Mouse (Mus musculus): Measurements from ENCODE around the gene Lamb3.
A peak's percentile ranks its signal among the peaks of the same experiment; 100 is the strongest.
"Not testable (repeated sequence)": the region's sequence is repeated elsewhere in the genome, so short reads cannot be mapped to it uniquely, and the experiment has no call there.

Gene Lamb3

GRCm38 (mm10) chr1:193251386-193251785, 43.9 kb downstream of the Lamb3 start:
- DNase-seq = no peak

GRCm38 (mm10) chr1:193252616-193253015, 45.1 kb downstream of the Lamb3 start:
- DNase-seq = no peak

- not testable (repeated sequence) for DNase-seq
Observed at GRCm38 (mm10) chr1:193253895-193254294, 46.4 kb downstream of the Lamb3 start.

GRCm38 (mm10) chr1:193255032-193255431, 47.5 kb downstream of the Lamb3 start:
- no peak for DNase-seq

GRCm38 (mm10) chr1:193255488-193256288, 48.2 kb downstream of the Lamb3 start:
- peak; percentile 52 to 84 for DNase-seq

GRCm38 (mm10) chr1:193256289-193256577, 48.7 kb downstream of the Lamb3 start:
- no peak for DNase-seq

GRCm38 (mm10) chr1:193256621-193257098, 49.2 kb downstream of the Lamb3 start:
- peak; percentile 19 to 35 for DNase-seq

- DNase-seq = no peak
Observed at GRCm38 (mm10) chr1:193259559-193259958, 52.1 kb downstream of the Lamb3 start.

GRCm38 (mm10) chr1:193261897-193262548, 54.5 kb downstream of the Lamb3 start:
- peak; percentile 37 to 43 for DNase-seq

GRCm38 (mm10) chr1:193263026-193263907, 55.8 kb downstream of the Lamb3 start:
- no peak for DNase-seq

GRCm38 (mm10) chr1:193263955-193264598, 56.6 kb downstream of the Lamb3 start, which contains the start of gene Hsd11b1:
Hsd11b1 (minus strand) TSS chr1:193264075.
- DNase-seq = peak in 1 of 2 experiments; percentile 26

- no peak for DNase-seq
Observed at GRCm38 (mm10) chr1:193265734-193266133, 58.2 kb downstream of the Lamb3 start.

- no peak for DNase-seq
Observed at GRCm38 (mm10) chr1:193270965-193271763, 63.7 kb downstream of the Lamb3 start.

GRCm38 (mm10) chr1:193272137-193272915, 64.8 kb downstream of the Lamb3 start:
- peak; percentile 52 to 58 for DNase-seq

- peak; percentile 79 to 90 for DNase-seq
Observed at GRCm38 (mm10) chr1:193272916-193273601, 65.6 kb downstream of the Lamb3 start, which contains the start of gene G0s2. G0s2 (minus strand) TSS chr1:193273217.

- DNase-seq = peak in 1 of 2 experiments; percentile 33
Observed at GRCm38 (mm10) chr1:193274407-193275071, 67.0 kb downstream of the Lamb3 start.

GRCm38 (mm10) chr1:193278414-193279045, 71.0 kb downstream of the Lamb3 start:
- DNase-seq = no peak

GRCm38 (mm10) chr1:193279492-193279891, 72.0 kb downstream of the Lamb3 start:
- no peak for DNase-seq

GRCm38 (mm10) chr1:193281344-193281743, 73.8 kb downstream of the Lamb3 start:
- DNase-seq = no peak
